Mouse (Mus musculus) MEL (cell line): ENCODE measurements at regions not wholly inside any gene's neighbourhood (a gene's known extent, or its start where the extent isn't known, plus 50 kb on each side); places are given as distances from the start of the nearest gene placed in this dataset.

ENCODE experiments used
- DNase-seq: peaks from one replicate; pipeline ENCODE4 v3.0.0; 2011; ENCODE audit warnings: low read depth, low spot score
- H3K27ac ChIP-seq: 2 replicates; pipeline ENCODE4 v1.5.1; 2012; ENCODE audit warnings: low read depth, mild to moderate bottlenecking, control low read depth, low read length, moderate library complexity; ENCODE audit not compliant: control insufficient read depth
- H3K27me3 ChIP-seq, 2 experiments: fragments of 150-350 bp in 1 of 2; sonication (generic) in 1 of 2; 2 replicates each; pipeline ENCODE4 v1.6.1; 2012; ENCODE audit warnings: low read length in 2 of 2, mild to moderate bottlenecking in 2 of 2, improper control_type of control experiment in 1 of 2, moderate library complexity in 1 of 2; ENCODE audit not compliant: insufficient read depth in 2 of 2, control insufficient read depth in 1 of 2
- H3K36me3 ChIP-seq, 2 experiments: 2 replicates each; pipeline ENCODE4 v1.6.1; 2012 to 2014; ENCODE audit warnings: low read length in 2 of 2, improper control_type of control experiment in 1 of 2, inconsistent platforms in 1 of 2, mild to moderate bottlenecking in 1 of 2; ENCODE audit not compliant: insufficient read depth in 2 of 2, control insufficient read depth in 1 of 2
- H3K4me1 ChIP-seq, 2 experiments: fragments of 150-350 bp in 1 of 2; sonication (generic) in 1 of 2; 2 replicates each; pipeline ENCODE4 v1.6.1; 2012; ENCODE audit warnings: low read length in 2 of 2, improper control_type of control experiment in 1 of 2, mild to moderate bottlenecking in 1 of 2; ENCODE audit not compliant: insufficient read depth in 2 of 2, control insufficient read depth in 1 of 2
- H3K4me3 ChIP-seq, 2 experiments: fragments of 150-350 bp in 1 of 2; sonication (generic) in 1 of 2; 2 replicates each; pipeline ENCODE4 v1.5.1; 2012; ENCODE audit warnings: low read depth in 2 of 2, low read length in 2 of 2, mild to moderate bottlenecking in 2 of 2, moderate library complexity in 2 of 2, control low read depth in 1 of 2, improper control_type of control experiment in 1 of 2; ENCODE audit not compliant: control insufficient read depth in 1 of 2, insufficient read depth in 1 of 2
- H3K79me2 ChIP-seq: 2 replicates; pipeline ENCODE4 v1.6.1; 2012; ENCODE audit warnings: mild to moderate bottlenecking, low read length, moderate library complexity; ENCODE audit not compliant: control insufficient read depth, poor library complexity, insufficient read depth
- H3K9ac ChIP-seq: 2 replicates; pipeline ENCODE4 v1.6.1; 2012; ENCODE audit warnings: low read depth, mild to moderate bottlenecking, control low read depth, low read length, moderate library complexity; ENCODE audit not compliant: control insufficient read depth, poor library complexity, severe bottlenecking
- H3K9me3 ChIP-seq: fragments of 150-350 bp; sonication (generic); replicated peaks from 2 replicates; pipeline ENCODE4 v1.6.1; 2012; ENCODE audit warnings: mild to moderate bottlenecking, low read length, improper control_type of control experiment, moderate library complexity; ENCODE audit not compliant: insufficient read depth
- CHD1 ChIP-seq: IDR thresholded peaks from 2 replicates; pipeline ENCODE4 v1.6.1; 2012; ENCODE audit warnings: low read depth, mild to moderate bottlenecking, inconsistent platforms, low read length, improper control_type of control experiment
- CHD2 ChIP-seq: IDR thresholded peaks from 2 replicates; pipeline ENCODE4 v1.6.1; 2011; ENCODE audit warnings: low read length, improper control_type of control experiment
- CTCF ChIP-seq, 3 experiments: IDR thresholded peaks in 2 of 3; conservative IDR thresholded peaks in 1 of 3; 2 replicates each; pipeline ENCODE4 v1.5.1; 2011 to 2012; ENCODE audit warnings: low read length in 3 of 3, low read depth in 2 of 3, mild to moderate bottlenecking in 2 of 3, improper control_type of control experiment in 1 of 3, inconsistent platforms in 1 of 3, mixed read lengths in 1 of 3, moderate library complexity in 1 of 3; ENCODE audit not compliant: control insufficient read depth in 1 of 3, insufficient read depth in 1 of 3, poor library complexity in 1 of 3, severe bottlenecking in 1 of 3
- E2F4 ChIP-seq: IDR thresholded peaks from 2 replicates; pipeline ENCODE4 v1.6.1; 2011; ENCODE audit warnings: low read depth, low read length, improper control_type of control experiment, borderline replicate concordance
- ELF1 ChIP-seq: IDR thresholded peaks from 2 replicates; pipeline ENCODE4 v1.6.1; 2014; ENCODE audit warnings: low read depth, mild to moderate bottlenecking, inconsistent platforms, low read length, improper control_type of control experiment, moderate library complexity
- GATA1 ChIP-seq: IDR thresholded peaks from 2 replicates; pipeline ENCODE4 v1.6.1; 2011; ENCODE audit warnings: low read depth, low read length, improper control_type of control experiment
- HCFC1 ChIP-seq: IDR thresholded peaks from 2 replicates; pipeline ENCODE4 v1.6.1; 2012; ENCODE audit warnings: low read depth, mild to moderate bottlenecking, inconsistent platforms, low read length, improper control_type of control experiment, moderate library complexity
- MAFK ChIP-seq: IDR thresholded peaks from 2 replicates; pipeline ENCODE4 v1.6.1; 2011; ENCODE audit warnings: low read depth, mild to moderate bottlenecking, low read length, improper control_type of control experiment, borderline replicate concordance
- MYB ChIP-seq: IDR thresholded peaks from 2 replicates; pipeline ENCODE4 v1.6.1; 2011; ENCODE audit warnings: mild to moderate bottlenecking, low read depth, low read length, improper control_type of control experiment
- NRF1 ChIP-seq: IDR thresholded peaks from 2 replicates; pipeline ENCODE4 v1.6.1; 2014; ENCODE audit warnings: low read depth, mild to moderate bottlenecking, inconsistent platforms, low read length, improper control_type of control experiment, moderate library complexity; ENCODE audit not compliant: poor library complexity, insufficient read depth, severe bottlenecking
- POLR2A ChIP-seq, 2 experiments: IDR thresholded peaks; 2 replicates each; pipeline ENCODE4 v1.6.1; 2011 to 2012; ENCODE audit warnings: low read length in 2 of 2, mild to moderate bottlenecking in 2 of 2, control low read depth in 1 of 2, improper control_type of control experiment in 1 of 2, low read depth in 1 of 2, moderate library complexity in 1 of 2; ENCODE audit not compliant: control insufficient read depth in 1 of 2, insufficient read depth in 1 of 2, poor library complexity in 1 of 2
- POLR2AphosphoS2 ChIP-seq: IDR thresholded peaks from 2 replicates; pipeline ENCODE4 v1.6.1; 2011; ENCODE audit warnings: low read length, improper control_type of control experiment
- RCOR1 ChIP-seq: IDR thresholded peaks from 2 replicates; pipeline ENCODE4 v1.6.1; 2012; ENCODE audit warnings: low read depth, mild to moderate bottlenecking, inconsistent platforms, low read length, improper control_type of control experiment
- SIN3A ChIP-seq: IDR thresholded peaks from 2 replicates; pipeline ENCODE4 v1.6.1; 2012; ENCODE audit warnings: low read length, improper control_type of control experiment, inconsistent platforms
- USF2 ChIP-seq, 2 experiments: IDR thresholded peaks; 2 replicates each; pipeline ENCODE4 v1.6.1; 2011 to 2012; ENCODE audit warnings: improper control_type of control experiment in 2 of 2, low read length in 2 of 2, borderline replicate concordance in 1 of 2, inconsistent platforms in 1 of 2, low read depth in 1 of 2, mild to moderate bottlenecking in 1 of 2; ENCODE audit not compliant: insufficient read depth in 1 of 2
- ZKSCAN1 ChIP-seq: IDR thresholded peaks from 2 replicates; pipeline ENCODE4 v1.6.1; 2012; ENCODE audit warnings: low read depth, mild to moderate bottlenecking, inconsistent platforms, low read length, improper control_type of control experiment, moderate library complexity

DNA sequence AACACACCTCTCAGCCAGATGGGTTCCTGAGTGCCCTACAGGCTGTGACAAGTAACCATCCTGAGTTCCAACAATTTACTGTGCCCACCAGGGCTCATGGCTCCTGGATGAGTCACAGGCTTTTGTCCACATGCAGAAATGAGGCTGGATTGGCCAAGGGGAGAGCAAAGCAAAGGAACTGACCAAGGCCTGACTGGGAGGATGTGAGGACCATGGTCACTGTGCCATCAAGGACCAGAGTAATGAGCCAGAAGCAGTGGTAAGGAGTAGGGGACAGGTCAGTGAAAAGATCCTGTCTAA is 69.8 kb downstream of the Ackr3 start:
- no peak overlapping the region for H3K9ac ChIP-seq
- no peak for TF ChIP-seq MYB
- no peak for TF ChIP-seq CHD2
- no peak for TF ChIP-seq USF2 (IDR thresholded peaks at IDR 0.05; ENCODE audit: borderline replicate concordance in 1 of 2, insufficient read depth in 1 of 2, low read depth in 1 of 2, low read length in 2 of 2)
- TF ChIP-seq, all 39 proteins: peak for 0
- no peaks in the 10 kb centered on the region for H3K27me3 ChIP-seq
- no peaks in the 10 kb centered on the region for H3K79me2 ChIP-seq
- H3K9me3 ChIP-seq: no peaks in the 10 kb centered on the region
- H3K27ac ChIP-seq: no peak overlapping the region
- DNase-seq: no peak
- H3K36me3 ChIP-seq: no peaks in the 10 kb centered on the region
- H3K4me1 ChIP-seq: no peaks in the 10 kb centered on the region
- no peak overlapping the region for H3K4me3 ChIP-seq

DNA sequence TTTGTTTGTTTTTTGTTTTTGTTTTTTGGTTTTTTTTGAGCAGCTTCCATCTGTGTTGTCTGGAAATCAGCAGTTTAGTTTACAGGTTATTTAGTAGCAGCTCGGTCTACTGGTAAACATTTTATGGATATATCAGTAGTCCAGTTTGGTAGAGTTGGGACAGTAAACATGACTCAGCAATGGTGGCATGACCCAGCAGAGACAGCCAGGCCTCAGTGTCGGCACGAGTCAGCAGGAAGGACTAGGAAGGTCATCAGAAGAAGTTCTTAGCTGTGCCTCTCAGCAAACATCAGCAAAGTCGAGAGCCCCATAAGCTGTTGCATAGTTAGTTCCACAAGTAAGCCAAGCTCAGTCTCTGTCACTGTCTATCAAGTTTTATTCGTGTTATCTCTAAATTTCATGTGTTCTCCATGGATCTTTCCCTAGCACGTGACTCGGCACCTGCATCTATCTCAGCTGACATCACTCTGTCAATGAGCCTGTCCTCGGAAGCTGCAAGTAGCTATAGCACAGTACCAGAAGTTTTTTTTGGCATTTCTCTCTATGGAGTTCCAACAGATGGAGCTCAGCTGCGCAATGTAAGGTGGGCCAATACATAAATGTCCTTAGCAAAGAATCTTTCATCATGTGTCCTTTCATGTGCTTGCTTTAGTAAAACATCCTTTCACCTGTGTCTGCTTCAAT is 71.3 kb downstream of the Ackr3 start:
- DNase-seq: no peak
- TF ChIP-seq POLR2AphosphoS2 (no peak), POLR2A (IDR thresholded peaks at IDR 0.05; ENCODE audit: control insufficient read depth in 1 of 2, insufficient read depth in 1 of 2, low read depth in 1 of 2, low read length in 2 of 2, poor library complexity in 1 of 2) (no peak), GATA1 (no peak), CTCF (IDR thresholded peaks at IDR 0.05 in 2 of 3, conservative IDR thresholded peaks at IDR 0.05 in 1 of 3; ENCODE audit: control insufficient read depth in 1 of 3, insufficient read depth in 1 of 3, low read depth in 2 of 3, low read length in 3 of 3, poor library complexity in 1 of 3, severe bottlenecking in 1 of 3) (no peak), ZKSCAN1 (no peak), RCOR1 (no peak), CHD1 (no peak), SIN3A (no peak)
- Histone ChIP-seq H3K9me3 (no peaks in the 10 kb centered on the region), H3K27ac (no peak overlapping the region), H3K79me2 (no peaks in the 10 kb centered on the region), H3K9ac (no peak overlapping the region), H3K4me1 (no peaks in the 10 kb centered on the region), H3K27me3 (no peaks in the 10 kb centered on the region), H3K36me3 (no peaks in the 10 kb centered on the region), H3K4me3 (no peak overlapping the region)

DNA sequence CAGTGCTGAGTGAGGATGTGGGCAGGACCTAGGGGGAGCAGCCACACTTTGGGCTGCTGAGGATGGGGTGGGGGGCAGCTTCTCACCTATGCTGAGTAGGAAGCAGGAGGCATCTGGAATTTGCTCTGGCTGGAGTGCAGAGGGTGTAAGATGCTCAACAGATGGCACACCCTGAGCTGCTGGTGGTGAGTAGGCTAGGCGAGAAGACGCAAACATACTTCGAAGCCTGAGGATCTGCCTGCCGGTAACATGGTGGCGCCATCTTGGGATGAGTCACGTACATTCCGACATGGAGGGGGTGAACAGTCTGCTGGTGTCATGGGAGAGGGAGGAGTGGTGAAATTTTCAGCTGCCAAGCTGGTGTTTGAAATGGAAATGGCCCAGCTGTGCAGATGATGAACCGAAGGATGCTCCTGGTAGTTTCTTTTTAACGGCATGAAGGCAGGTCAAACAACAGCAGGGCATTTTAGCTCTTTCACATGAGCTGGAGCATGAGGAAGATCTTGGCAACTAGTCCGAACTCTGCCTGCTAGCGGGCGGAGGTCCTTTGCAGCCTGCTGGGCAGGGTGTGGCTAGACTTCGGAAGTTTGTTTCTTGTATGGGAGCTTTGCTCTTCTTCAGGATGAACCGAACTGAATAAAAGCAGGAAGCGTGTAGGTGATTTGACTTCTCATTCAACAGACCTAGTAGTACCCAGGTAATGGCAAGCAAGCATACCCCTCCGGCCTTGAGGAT is 72.2 kb downstream of the Ackr3 start:
- Histone ChIP-seq H3K27ac (no peak overlapping the region), H3K9ac (no peak overlapping the region), H3K36me3 (no peaks in the 10 kb centered on the region), H3K79me2 (no peaks in the 10 kb centered on the region), H3K4me1 (no peaks in the 10 kb centered on the region), H3K27me3 (no peaks in the 10 kb centered on the region), H3K9me3 (no peaks in the 10 kb centered on the region), H3K4me3 (no peak overlapping the region)
- no peak for DNase-seq
- TF ChIP-seq ELF1 (no peak), NRF1 (no peak), ZKSCAN1 (no peak), E2F4 (no peak), MAFK (no peak), HCFC1 (no peak)
